Comparison of ENCODE assay signal across 40 mouse cellular contexts in the genomic region with DNA sequence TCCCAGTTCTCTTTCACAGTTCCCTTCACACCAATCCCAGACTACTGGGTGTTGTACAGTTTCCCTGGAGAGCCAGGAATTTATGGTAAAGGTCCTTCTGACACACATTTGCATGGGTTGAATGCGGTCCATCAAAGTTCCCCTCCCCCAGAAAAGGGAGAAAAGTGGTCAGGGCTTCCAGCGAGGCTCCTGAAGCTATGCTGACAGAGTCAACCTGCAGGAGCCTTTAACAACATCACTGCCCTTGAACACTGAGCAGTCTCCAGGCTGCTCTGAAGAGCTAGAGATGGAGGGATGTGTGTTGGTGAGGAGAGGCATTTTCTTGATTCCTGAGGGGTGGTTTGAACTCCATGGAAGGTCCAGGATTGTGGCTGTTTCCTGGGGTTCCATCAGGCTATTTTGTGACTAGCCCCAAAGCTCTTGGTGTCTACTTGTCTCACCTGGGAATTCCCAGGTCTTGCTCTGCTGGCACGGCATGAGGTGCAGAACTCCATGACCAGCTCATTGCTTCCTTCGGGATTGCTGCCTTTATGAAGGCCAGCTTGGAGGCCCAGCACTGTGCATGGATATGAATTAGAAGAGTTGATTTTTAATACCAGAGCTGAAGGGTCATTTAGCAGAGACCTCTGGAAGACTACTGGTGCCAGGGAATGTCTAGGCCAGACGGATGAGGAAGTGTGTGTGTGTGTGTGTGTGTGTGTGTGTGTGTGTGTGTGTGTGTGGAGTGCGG. TPM values are rescaled to one million over a fixed set of nuclear protein-coding genes. Genes with fewer than 3 reads are reported as not detected.
A peak's percentile ranks its signal among the peaks of the same experiment; 100 is the strongest.
DNase-seq lines count a peak whose midpoint lies in the region; ATAC-seq and TF ChIP-seq lines count a peak whose summit lies in the region.
"Had no signal": no experiment of that assay in that cellular context is flagged by ENCODE, and none has a peak within 500 bp of the region (broad histone marks: within the 10 kb centered on the region; RNA-seq: fewer than 3 reads in every experiment).

No protein-coding gene starts in this region.

- no peak overlapping the region for H3K9ac ChIP-seq in heart, embryonic 11.5 days (ENCODE audit: low read depth, low read length)
- H3K9ac ChIP-seq in midbrain, embryonic 11.5 days (ENCODE audit: low read length), result no peak overlapping the region
- no peak overlapping the region for H3K9ac ChIP-seq in midbrain, embryonic 13.5 days (replicated peaks)
- H3K9ac ChIP-seq: embryonic facial prominence, embryonic 12.5 days; forebrain, embryonic 15.5 days; hindbrain, embryonic 15.5 days; limb, embryonic 15.5 days; liver, embryonic 13.5 days; neural tube, embryonic 13.5 days had no signal

- H3K27me3 ChIP-seq in heart, embryonic 11.5 days (ENCODE audit: control insufficient read depth, insufficient read depth, low read length), result peaks cover 98% of the 10 kb centered on the region
- H3K27me3 ChIP-seq in midbrain, embryonic 11.5 days (ENCODE audit: control insufficient read depth, insufficient read depth, low read length), result peaks cover 96% of the 10 kb centered on the region
- H3K27me3 ChIP-seq in midbrain, embryonic 13.5 days, result peaks cover 100% of the 10 kb centered on the region
- peaks cover 100% of the 10 kb centered on the region for H3K27me3 ChIP-seq in embryonic facial prominence, embryonic 10.5 days (replicated peaks; ENCODE audit: low read depth, poor library complexity, severe bottlenecking)

- no peaks in the 10 kb centered on the region for H3K9me3 ChIP-seq in heart, embryonic 11.5 days (replicated peaks; ENCODE audit: control insufficient read depth, low read length)
- no peaks in the 10 kb centered on the region for H3K9me3 ChIP-seq in midbrain, embryonic 11.5 days (ENCODE audit: control insufficient read depth, low read length)
- no peaks in the 10 kb centered on the region for H3K9me3 ChIP-seq in midbrain, embryonic 13.5 days
- no peaks in the 10 kb centered on the region for H3K9me3 ChIP-seq in embryonic facial prominence, embryonic 10.5 days
- H3K9me3 ChIP-seq: embryonic facial prominence, embryonic 12.5 days; forebrain, embryonic 10.5 days; forebrain, embryonic 15.5 days; hindbrain, embryonic 15.5 days; limb, embryonic 15.5 days; liver, embryonic 13.5 days; neural tube, embryonic 13.5 days had no signal

- H3K36me3 ChIP-seq in heart, embryonic 11.5 days (ENCODE audit: control insufficient read depth, insufficient read depth, low read length), result no peaks in the 10 kb centered on the region
- H3K36me3 ChIP-seq in midbrain, embryonic 11.5 days (ENCODE audit: control insufficient read depth, insufficient read depth, low read length), result no peaks in the 10 kb centered on the region
- no peaks in the 10 kb centered on the region for H3K36me3 ChIP-seq in midbrain, embryonic 13.5 days
- no peaks in the 10 kb centered on the region for H3K36me3 ChIP-seq in embryonic facial prominence, embryonic 10.5 days (replicated peaks)
- H3K36me3 ChIP-seq: embryonic facial prominence, embryonic 12.5 days; forebrain, embryonic 10.5 days; forebrain, embryonic 15.5 days; hindbrain, embryonic 15.5 days; limb, embryonic 15.5 days; liver, embryonic 13.5 days; neural tube, embryonic 13.5 days had no signal

- H3K4me3 ChIP-seq in heart, embryonic 11.5 days (ENCODE audit: low read depth, low read length), result no peak overlapping the region
- H3K4me3 ChIP-seq in midbrain, embryonic 11.5 days (ENCODE audit: low read depth, low read length), result no peak overlapping the region
- H3K4me3 ChIP-seq in midbrain, embryonic 13.5 days (replicated peaks), result no peak overlapping the region
- H3K4me3 ChIP-seq in embryonic facial prominence, embryonic 10.5 days, result no peak overlapping the region
- no peak overlapping the region for H3K4me3 ChIP-seq in left cerebral cortex, adult 2 months
- H3K4me3 ChIP-seq: embryonic facial prominence, embryonic 12.5 days; forebrain, embryonic 10.5 days; forebrain, embryonic 15.5 days; heart, adult 2 months; hindbrain, embryonic 15.5 days; limb, embryonic 15.5 days; liver, embryonic 13.5 days; megakaryocyte, embryonic 14.5 days; neural tube, embryonic 13.5 days had no signal

- 6% methylated on average over 6 of the region's 6 CpGs for WGBS in heart, embryonic 11.5 days (ENCODE audit: insufficient replicate concordance)
- 2% methylated on average over 6 of the region's 6 CpGs for WGBS in midbrain, embryonic 11.5 days
- WGBS in midbrain, embryonic 13.5 days, result 3% methylated on average over 6 of the region's 6 CpGs
- WGBS in embryonic facial prominence, embryonic 10.5 days, result 2% methylated on average over 6 of the region's 6 CpGs

- no peak overlapping the region for H3K4me2 ChIP-seq in heart, embryonic 11.5 days
- H3K4me2 ChIP-seq in midbrain, embryonic 11.5 days, result no peak overlapping the region
- H3K4me2 ChIP-seq in midbrain, embryonic 13.5 days (replicated peaks), result no peak overlapping the region
- H3K4me2 ChIP-seq: forebrain, embryonic 15.5 days; hindbrain, embryonic 15.5 days; limb, embryonic 15.5 days; liver, embryonic 13.5 days; neural tube, embryonic 13.5 days had no signal

- H3K4me1 ChIP-seq in heart, embryonic 11.5 days (ENCODE audit: control insufficient read depth, insufficient read depth, low read length), result peaks cover 6% of the 10 kb centered on the region
- H3K4me1 ChIP-seq in midbrain, embryonic 11.5 days (ENCODE audit: control insufficient read depth, insufficient read depth, low read length), result peaks cover 7% of the 10 kb centered on the region
- peaks cover 13% of the 10 kb centered on the region for H3K4me1 ChIP-seq in midbrain, embryonic 13.5 days (replicated peaks)
- H3K4me1 ChIP-seq in embryonic facial prominence, embryonic 10.5 days, result peaks cover 17% of the 10 kb centered on the region
- H3K4me1 ChIP-seq: liver, embryonic 13.5 days had no signal

- DNase-seq in heart, adult 11 months, result peak; percentile 37
- DNase-seq in midbrain, embryonic 11.5 days (ENCODE audit: low spot score, missing footprints), result peak; percentile 92
- peak; percentile 16 for DNase-seq in embryonic facial prominence, embryonic 10.5 days (ENCODE audit: low spot score)
- no peak for DNase-seq in left cerebral cortex, adult 2 months (ENCODE audit: extremely low spot score in 1 of 2, low spot score in 2 of 2)
- DNase-seq in adrenal gland, postnatal 14 days, result no peak
- DNase-seq: adrenal gland, adult 2 months; cerebellum, adult 2 months; cerebellum, postnatal 14 days; gastrocnemius, postnatal 36 days; heart, adult 2 months; heart, postnatal 14 days; kidney, adult 11 months; kidney, postnatal 25 days; liver, embryonic 13.5 days; lung, adult 18-20 months; lung, postnatal 4 days; right cerebral cortex, postnatal 25 days; thymus, postnatal 25 days had no signal

- no peak for TF ChIP-seq CTCF in left cerebral cortex, adult 2 months (IDR thresholded peaks at IDR 0.05)

- H3K27ac ChIP-seq in heart, embryonic 11.5 days (ENCODE audit: low read depth, low read length), result no peak overlapping the region
- no peak overlapping the region for H3K27ac ChIP-seq in midbrain, embryonic 11.5 days (ENCODE audit: low read depth, low read length)
- no peak overlapping the region for H3K27ac ChIP-seq in midbrain, embryonic 13.5 days
- H3K27ac ChIP-seq in embryonic facial prominence, embryonic 10.5 days (replicated peaks), result no peak overlapping the region
- no peak overlapping the region for H3K27ac ChIP-seq in left cerebral cortex, adult 2 months
- H3K27ac ChIP-seq: embryonic facial prominence, embryonic 12.5 days; forebrain, embryonic 10.5 days; forebrain, embryonic 15.5 days; heart, adult 2 months; hindbrain, embryonic 15.5 days; limb, embryonic 15.5 days; liver, embryonic 13.5 days; neural tube, embryonic 13.5 days had no signal

- intact Hi-C loops in left cerebral cortex, adult 2 months (cut with DNase I), result loop anchor here (2.0 to 5.0 kb wide), 2 partner anchors 176 to 275 kb away; no protein-coding TSS in a partner anchor

- ATAC-seq in heart, embryonic 11.5 days (replicated peaks; ENCODE audit: insufficient number of reproducible peaks, low FRiP score, low TSS enrichment), result no peak
- ATAC-seq in midbrain, embryonic 11.5 days (ENCODE audit: low FRiP score), result no peak
- ATAC-seq in midbrain, embryonic 13.5 days, result no peak
- ATAC-seq: forebrain, embryonic 15.5 days; inflammation-experienced regulatory T-cells, adult 6 months; lung, postnatal 0 days; midbrain, embryonic 16.5 days; Patski had no signal

RNA-seq across cellular contexts. Expression of a gene that starts 1.8 kb away (rescaled TPM):
- polyA plus RNA-seq in heart, embryonic 11.5 days (2014; fragmentation: Nextera tagmentation; extraction: Ambion mirVana), result 0.37 and 0.55 TPM in 2 replicates
- polyA plus RNA-seq in midbrain, embryonic 11.5 days (2014; fragmentation: Nextera tagmentation; extraction: Ambion mirVana), result 0.10 and 0.33 TPM in 2 replicates
- 0.05 TPM in 1 of 2 replicates, not detected in the other for polyA plus RNA-seq in midbrain, embryonic 13.5 days (2015; fragmentation: Nextera tagmentation; extraction: Ambion mirVana)
- 0.93 and 2.3 TPM in 2 replicates for polyA plus RNA-seq in embryonic facial prominence, embryonic 10.5 days (2016; fragmentation: Nextera tagmentation; extraction: Ambion mirVana)
- total RNA-seq in left cerebral cortex, adult 2 months (2021), result not detected
- not detected in 2 replicates for total RNA-seq in adrenal gland, postnatal 14 days (2021)
- total RNA-seq: adrenal gland, adult 2 months; gastrocnemius, adult 18-20 months; heart, adult 2 months; layer of hippocampus, adult 18-20 months; layer of hippocampus, postnatal 10 days; left cerebral cortex, postnatal 36 days; MEL had no signal
- polyA plus RNA-seq: adrenal gland, adult 2 months; cortical plate, adult 2 months; forebrain, embryonic 15.5 days; heart, embryonic 14.5 days; hindbrain, embryonic 15.5 days; inflammation-experienced regulatory T-cells, adult 6 months; kidney, embryonic 14.5 days; liver, embryonic 13.5 days; lung, postnatal 0 days; midbrain, embryonic 16.5 days; Patski; stomach, embryonic 16.5 days had no signal

Comparison
In these comparisons a context has a peak if more than half of its experiments do, and no peak if none do; other contexts are left out.
1. DNase-seq: peak in heart, adult 11 months (single experiment), midbrain, embryonic 11.5 days (single experiment) and embryonic facial prominence, embryonic 10.5 days (single experiment); none in left cerebral cortex, adult 2 months (0 of 2) and adrenal gland, postnatal 14 days (single experiment).